Mouse (Mus musculus) heart, postnatal 0 days (tissue): ENCODE data around the gene 1600002K03Rik.

Experiments used
- CTCF ChIP-seq: IDR thresholded peaks from 2 replicates; pipeline ENCODE4 v1.5.1; 2016; ENCODE audit warnings: antibody characterized with exemption, control low read depth, low read depth
- EP300 ChIP-seq: IDR thresholded peaks from 2 replicates; pipeline ENCODE4 v1.6.1; 2016; ENCODE audit warnings: antibody characterized with exemption, low read depth

DNA sequence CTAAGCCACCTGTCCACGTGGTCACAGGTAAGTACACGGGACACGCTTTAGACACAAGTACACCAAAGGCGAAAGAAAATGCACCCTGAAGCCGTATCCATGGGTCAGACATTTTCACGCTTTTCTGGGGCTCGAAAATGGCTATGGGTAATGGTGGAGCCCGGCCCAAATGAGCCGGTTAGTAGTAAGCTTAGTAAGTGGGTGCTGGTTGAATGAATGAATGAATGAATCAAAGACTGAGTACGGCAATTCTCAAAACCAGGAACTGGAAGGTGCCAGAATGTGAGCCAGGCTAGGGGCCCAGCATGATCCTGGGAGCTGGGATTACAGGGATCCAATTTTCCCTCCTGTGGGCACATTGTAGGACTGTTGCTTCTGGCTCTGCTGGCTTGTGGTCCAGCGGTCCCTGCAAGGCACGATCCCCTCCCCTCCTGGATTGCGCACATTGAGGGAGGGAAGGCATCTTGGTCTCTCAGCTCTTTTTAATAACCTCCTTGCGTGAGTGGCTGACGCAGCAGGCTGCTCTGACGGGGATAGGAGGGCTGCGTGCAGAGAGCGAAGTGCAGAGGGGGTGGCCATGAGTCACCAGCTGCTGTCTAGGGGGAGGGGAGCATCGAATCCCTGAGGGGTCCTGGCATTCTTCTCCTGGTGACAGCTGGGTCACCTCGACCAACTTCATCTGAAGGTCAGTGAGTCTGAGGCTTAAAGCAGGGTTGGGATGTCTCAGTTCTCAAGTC is 7.2 kb upstream of the 1600002K03Rik start, which contains the start of gene Cirbp:
- TF ChIP-seq EP300 = no peak
- no peak for TF ChIP-seq CTCF
